Mouse (Mus musculus): ENCODE data around the gene Mfap1a. TPM values are rescaled to one million over a fixed set of nuclear protein-coding genes. Genes with fewer than 3 reads are reported as not detected.
A peak's percentile ranks its signal among the peaks of the same experiment; 100 is the strongest.
"Not testable (repeated sequence)": the region's sequence is repeated elsewhere in the genome, so short reads cannot be mapped to it uniquely, and the experiment has no call there.

Mfap1a gene
- total RNA-seq, 2 experiments from 2014 or later = 30.5 to 32.4 TPM

GRCm38 (mm10) chr2:121477491-121478266 lies 28.8 kb downstream of the Mfap1a start:
- DNase-seq = no peak
- intact Hi-C loops (cut with DNase I) = no loop called here

- intact Hi-C loops (cut with DNase I); DNase-seq: not testable (repeated sequence)
These were observed 31.2 kb downstream of the Mfap1a start for GRCm38 (mm10) chr2:121475306-121475705.

GRCm38 (mm10) chr2:121474180-121474535 lies 32.3 kb downstream of the Mfap1a start:
- DNase-seq = no peak
- intact Hi-C loops (cut with DNase I) = no loop called here

GRCm38 (mm10) chr2:121473301-121474179 lies 32.9 kb downstream of the Mfap1a start, which contains the start of gene Mfap1b:
TSS of gene Mfap1b (minus strand) at chr2:121474067.
- intact Hi-C loops (cut with DNase I) = not testable (repeated sequence)
- peak; percentile 77 for DNase-seq

- intact Hi-C loops (cut with DNase I); DNase-seq: not testable (repeated sequence)
These were observed 33.7 kb downstream of the Mfap1a start for GRCm38 (mm10) chr2:121472783-121473182.

GRCm38 (mm10) chr2:121468982-121469381 lies 37.5 kb downstream of the Mfap1a start:
- DNase-seq; intact Hi-C loops (cut with DNase I): not testable (repeated sequence)

GRCm38 (mm10) chr2:121460071-121460470 lies 46.4 kb downstream of the Mfap1a start:
- DNase-seq = no peak
- intact Hi-C loops (cut with DNase I) = no loop called here

GRCm38 (mm10) chr2:121456692-121457642 lies 49.5 kb downstream of the Mfap1a start, which contains the start of gene Serinc4:
TSS of gene Serinc4 (minus strand) at chr2:121456781.
- intact Hi-C loops (cut with DNase I) = no loop called here
- peak; percentile 81 for DNase-seq

- no peak for DNase-seq
- intact Hi-C loops (cut with DNase I) = no loop called here
These were observed 50.9 kb downstream of the Mfap1a start for GRCm38 (mm10) chr2:121455534-121455933.

- intact Hi-C loops (cut with DNase I) = no loop called here
- no peak for DNase-seq
These were observed 52.5 kb downstream of the Mfap1a start for GRCm38 (mm10) chr2:121453917-121454316.

- no peak for DNase-seq
- intact Hi-C loops (cut with DNase I) = no loop called here
These were observed 53.5 kb downstream of the Mfap1a start, which contains the start of gene Hypk for GRCm38 (mm10) chr2:121452990-121453389. TSS of gene Hypk (plus strand) at chr2:121453290.

- intact Hi-C loops (cut with DNase I) = no loop called here
- DNase-seq = no peak
These were observed 54.1 kb downstream of the Mfap1a start for GRCm38 (mm10) chr2:121452361-121452760.

GRCm38 (mm10) chr2:121450093-121450492 lies 56.4 kb downstream of the Mfap1a start:
- intact Hi-C loops (cut with DNase I) = no loop called here
- no peak for DNase-seq

- no peak for DNase-seq
- intact Hi-C loops (cut with DNase I) = no loop called here
These were observed 56.9 kb downstream of the Mfap1a start for GRCm38 (mm10) chr2:121449545-121450011.

GRCm38 (mm10) chr2:121448739-121449535 lies 57.5 kb downstream of the Mfap1a start, which contains the start of gene Serf2:
TSS of gene Serf2 (plus strand) at chr2:121449195.
- intact Hi-C loops (cut with DNase I) = no loop called here
- DNase-seq = peak; percentile 99

- peak; percentile 29 for DNase-seq
- intact Hi-C loops (cut with DNase I) = no loop called here
These were observed 58.3 kb downstream of the Mfap1a start for GRCm38 (mm10) chr2:121448136-121448535.

GRCm38 (mm10) chr2:121447006-121447405 lies 59.5 kb downstream of the Mfap1a start:
- intact Hi-C loops (cut with DNase I) = no loop called here
- no peak for DNase-seq

GRCm38 (mm10) chr2:121446506-121446905 lies 60.0 kb downstream of the Mfap1a start:
- DNase-seq = no peak
- intact Hi-C loops (cut with DNase I) = no loop called here

- intact Hi-C loops (cut with DNase I) = no loop called here
- no peak for DNase-seq
These were observed 61.3 kb downstream of the Mfap1a start for GRCm38 (mm10) chr2:121445117-121445516.
